Mouse (Mus musculus): ENCODE data around the gene Paf1. TPM values are rescaled to one million over a fixed set of nuclear protein-coding genes. Genes with fewer than 3 reads are reported as not detected.
A peak's percentile ranks its signal among the peaks of the same experiment; 100 is the strongest.

The Paf1 gene
- polyA plus RNA-seq, 1 experiment, result 124 TPM

DNA sequence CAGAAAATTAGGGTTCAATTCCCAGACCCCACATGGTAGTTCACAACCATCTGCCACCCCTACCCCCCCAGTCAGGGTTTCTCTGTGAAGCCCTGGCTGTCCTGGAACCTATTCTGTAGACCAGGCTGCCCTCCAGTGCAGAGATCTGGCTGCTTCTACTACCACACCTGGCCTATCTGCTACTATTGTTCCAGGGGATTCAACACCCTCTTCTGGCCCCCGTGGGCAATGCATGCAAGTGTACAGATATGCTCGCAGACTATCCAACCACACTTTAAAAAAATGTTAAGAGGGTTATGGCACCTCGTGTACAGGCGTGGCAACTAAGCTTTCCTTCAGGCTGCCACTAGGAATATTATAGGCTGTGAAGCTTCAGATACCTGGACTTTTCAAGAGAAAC is 20.1 kb downstream of the Paf1 start:
- H3K4me1 ChIP-seq (ENCODE audit: control insufficient read depth, insufficient read depth, low read length), result no peaks in the 10 kb centered on the region
- H3K27ac ChIP-seq (ENCODE audit: insufficient read depth, low read length), result no peak overlapping the region
- H3K4me3 ChIP-seq (replicated peaks; ENCODE audit: insufficient read depth, low read depth, low read length), result no peak overlapping the region
- DNase-seq, result no peak
- H3K27me3 ChIP-seq (ENCODE audit: control insufficient read depth, insufficient read depth, low read length), result no peaks in the 10 kb centered on the region
- TF ChIP-seq CTCF (IDR thresholded peaks at IDR 0.05; ENCODE audit: borderline replicate concordance, insufficient read depth, low read depth, low read length), result no peak
- no peak for TF ChIP-seq POLR2A (IDR thresholded peaks at IDR 0.05; ENCODE audit: borderline replicate concordance, insufficient read depth, low read length)
- 88% methylated on average over 4 of the region's 4 CpGs for WGBS

DNA sequence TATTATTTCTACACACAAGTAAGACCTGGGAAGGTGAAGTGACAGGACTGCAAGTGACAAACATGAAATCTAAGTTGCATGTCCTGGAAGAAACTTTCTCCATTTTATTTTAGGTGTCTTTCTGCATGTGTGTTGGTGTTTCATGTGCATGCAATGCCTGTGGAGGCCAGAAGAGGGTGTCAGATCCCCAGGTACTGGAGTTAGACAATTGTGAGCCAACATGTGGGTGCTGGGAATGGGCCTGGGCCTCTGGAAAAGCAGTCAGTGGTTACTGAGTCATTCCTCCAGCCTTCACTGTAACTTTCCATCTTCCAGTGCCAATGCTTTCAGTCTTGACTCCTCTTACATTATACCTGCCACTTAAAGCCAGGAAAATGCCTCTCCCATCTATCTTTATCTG is 24.6 kb downstream of the Paf1 start:
- no peak for TF ChIP-seq POLR2A (IDR thresholded peaks at IDR 0.05; ENCODE audit: borderline replicate concordance, insufficient read depth, low read length)
- no peak overlapping the region for H3K27ac ChIP-seq (ENCODE audit: insufficient read depth, low read length)
- no peaks in the 10 kb centered on the region for H3K27me3 ChIP-seq (ENCODE audit: control insufficient read depth, insufficient read depth, low read length)
- DNase-seq, result no peak
- no peak overlapping the region for H3K4me3 ChIP-seq (replicated peaks; ENCODE audit: insufficient read depth, low read depth, low read length)
- no peaks in the 10 kb centered on the region; the same call in 1 of the 2 replicates for H3K4me1 ChIP-seq (ENCODE audit: control insufficient read depth, insufficient read depth, low read length)

DNA sequence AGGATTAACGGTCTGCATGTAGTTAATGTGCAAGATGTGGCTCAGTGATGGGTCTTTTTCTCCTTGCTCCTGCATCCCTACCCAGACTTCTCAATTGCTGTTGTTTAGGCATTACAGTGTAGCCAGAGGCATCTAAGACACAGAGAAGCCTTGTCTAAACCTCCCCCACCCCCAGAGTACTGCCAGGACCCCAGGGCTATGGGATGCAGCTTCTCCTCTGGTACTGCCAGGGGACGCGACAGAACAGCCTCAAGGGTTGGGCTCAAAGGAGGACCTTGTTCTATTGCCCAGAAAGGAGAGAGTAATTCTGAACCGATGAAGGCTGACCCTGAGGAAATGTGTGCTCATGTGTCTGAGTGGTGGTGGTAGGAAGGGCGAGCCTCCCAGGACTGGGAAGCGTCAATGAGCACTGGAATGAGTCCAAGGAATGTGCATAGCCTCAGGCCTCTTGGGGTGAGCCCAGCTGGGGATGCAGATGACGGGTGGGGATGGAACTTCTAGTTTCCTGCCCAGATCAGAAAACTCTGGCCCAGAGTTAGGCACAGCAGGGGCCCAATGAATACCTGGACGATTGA is 25.4 kb downstream of the Paf1 start:
- Histone ChIP-seq H3K27me3 (ENCODE audit: control insufficient read depth, insufficient read depth, low read length) (no peaks in the 10 kb centered on the region), H3K4me3 (replicated peaks; ENCODE audit: insufficient read depth, low read depth, low read length) (no peak overlapping the region), H3K27ac (ENCODE audit: insufficient read depth, low read length) (no peak overlapping the region), H3K4me1 (ENCODE audit: control insufficient read depth, insufficient read depth, low read length) (no peaks in the 10 kb centered on the region; the same call in 1 of the 2 replicates)
- 37% methylated on average over 8 of the region's 8 CpGs for WGBS
- peak in 1 of 2 experiments; percentile 34 for DNase-seq
- no peak for TF ChIP-seq CTCF (IDR thresholded peaks at IDR 0.05; ENCODE audit: borderline replicate concordance, insufficient read depth, low read depth, low read length)
- TF ChIP-seq POLR2A (IDR thresholded peaks at IDR 0.05; ENCODE audit: borderline replicate concordance, insufficient read depth, low read length), result no peak

DNA sequence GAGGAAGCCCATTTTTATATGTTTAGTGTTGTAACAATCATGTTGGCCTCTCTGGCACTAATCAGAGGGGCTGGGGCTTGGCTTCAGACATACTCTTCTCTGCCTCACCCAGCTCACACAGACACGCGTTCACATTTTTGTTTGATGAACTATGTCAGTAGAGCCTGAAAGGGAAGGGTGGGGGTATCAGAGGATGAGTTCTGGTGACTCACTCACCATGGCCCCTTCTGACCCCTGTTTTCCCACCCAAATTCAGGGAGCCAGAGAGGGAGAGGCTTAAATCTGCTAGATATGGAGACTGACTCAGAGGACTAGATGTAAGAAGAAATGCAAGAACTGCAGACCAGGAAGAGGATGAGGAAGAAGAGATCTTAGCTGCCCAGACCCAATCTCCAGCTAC is 26.7 kb downstream of the Paf1 start:
- 85% methylated on average over 2 of the region's 2 CpGs for WGBS
- no peak for DNase-seq
- H3K27ac ChIP-seq (ENCODE audit: insufficient read depth, low read length), result no peak overlapping the region
- TF ChIP-seq POLR2A (IDR thresholded peaks at IDR 0.05; ENCODE audit: borderline replicate concordance, insufficient read depth, low read length), result no peak
- TF ChIP-seq CTCF (IDR thresholded peaks at IDR 0.05; ENCODE audit: borderline replicate concordance, insufficient read depth, low read depth, low read length), result no peak
- H3K4me1 ChIP-seq (ENCODE audit: control insufficient read depth, insufficient read depth, low read length), result no peaks in the 10 kb centered on the region; the same call in 1 of the 2 replicates
- H3K4me3 ChIP-seq (replicated peaks; ENCODE audit: insufficient read depth, low read depth, low read length), result no peak overlapping the region
- H3K27me3 ChIP-seq (ENCODE audit: control insufficient read depth, insufficient read depth, low read length), result no peaks in the 10 kb centered on the region

DNA sequence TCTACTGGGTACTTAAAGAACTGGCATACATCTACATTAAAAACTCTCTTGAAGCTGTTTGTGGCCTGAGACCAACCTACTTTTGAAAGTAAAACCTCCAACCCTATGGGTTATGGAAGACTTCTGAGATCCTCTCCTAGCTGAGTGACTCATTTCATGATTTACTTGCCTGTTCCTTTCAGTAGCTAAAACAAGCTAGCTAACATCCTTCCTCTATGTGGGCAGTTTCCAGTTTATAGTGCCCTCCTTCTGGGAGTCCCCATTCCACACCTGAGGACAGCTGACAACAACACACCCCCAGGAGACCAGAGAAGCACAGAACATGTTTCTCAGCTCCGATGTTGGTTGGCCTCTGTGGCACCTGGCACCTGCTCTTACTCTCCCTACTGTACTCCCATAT is 30.3 kb downstream of the Paf1 start:
- Histone ChIP-seq H3K4me1 (ENCODE audit: control insufficient read depth, insufficient read depth, low read length) (peaks cover 3% of the 10 kb centered on the region; the same call in 1 of the 2 replicates), H3K4me3 (replicated peaks; ENCODE audit: insufficient read depth, low read depth, low read length) (no peak overlapping the region), H3K27ac (ENCODE audit: insufficient read depth, low read length) (no peak overlapping the region), H3K27me3 (ENCODE audit: control insufficient read depth, insufficient read depth, low read length) (no peaks in the 10 kb centered on the region)
- no peak for TF ChIP-seq CTCF (IDR thresholded peaks at IDR 0.05; ENCODE audit: borderline replicate concordance, insufficient read depth, low read depth, low read length)
- no peak for TF ChIP-seq POLR2A (IDR thresholded peaks at IDR 0.05; ENCODE audit: borderline replicate concordance, insufficient read depth, low read length)
- DNase-seq, result no peak
- 73% methylated on average over 1 of the region's 1 CpGs for WGBS

DNA sequence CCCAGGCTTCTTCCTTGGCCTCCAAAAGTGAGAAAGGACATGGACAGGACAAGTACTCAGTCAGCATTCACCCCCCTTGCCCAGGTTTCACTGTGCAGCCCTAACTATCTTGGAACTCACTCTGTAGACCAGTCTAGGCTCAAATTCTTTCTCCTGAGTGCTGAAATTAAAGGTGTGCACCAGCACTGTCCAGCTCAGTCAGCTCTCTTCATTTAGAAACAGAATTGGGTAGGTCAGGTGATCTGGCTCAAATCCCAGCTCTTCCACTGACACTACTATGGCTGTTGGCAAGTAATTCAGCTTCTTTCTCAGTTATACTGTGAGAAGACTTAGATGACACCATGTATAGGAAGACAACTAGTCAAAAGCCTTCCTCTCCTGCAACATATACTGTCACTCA is 35.0 kb downstream of the Paf1 start:
- TF ChIP-seq POLR2A (IDR thresholded peaks at IDR 0.05; ENCODE audit: borderline replicate concordance, insufficient read depth, low read length) (no peak), CTCF (IDR thresholded peaks at IDR 0.05; ENCODE audit: borderline replicate concordance, insufficient read depth, low read depth, low read length) (no peak)
- peak in 1 of 2 experiments; percentile 59 for DNase-seq
- Histone ChIP-seq H3K4me1 (ENCODE audit: control insufficient read depth, insufficient read depth, low read length) (peaks cover 3% of the 10 kb centered on the region; the same call in 1 of the 2 replicates), H3K27ac (ENCODE audit: insufficient read depth, low read length) (no peak overlapping the region), H3K4me3 (replicated peaks; ENCODE audit: insufficient read depth, low read depth, low read length) (no peak overlapping the region), H3K27me3 (ENCODE audit: control insufficient read depth, insufficient read depth, low read length) (no peaks in the 10 kb centered on the region)

DNA sequence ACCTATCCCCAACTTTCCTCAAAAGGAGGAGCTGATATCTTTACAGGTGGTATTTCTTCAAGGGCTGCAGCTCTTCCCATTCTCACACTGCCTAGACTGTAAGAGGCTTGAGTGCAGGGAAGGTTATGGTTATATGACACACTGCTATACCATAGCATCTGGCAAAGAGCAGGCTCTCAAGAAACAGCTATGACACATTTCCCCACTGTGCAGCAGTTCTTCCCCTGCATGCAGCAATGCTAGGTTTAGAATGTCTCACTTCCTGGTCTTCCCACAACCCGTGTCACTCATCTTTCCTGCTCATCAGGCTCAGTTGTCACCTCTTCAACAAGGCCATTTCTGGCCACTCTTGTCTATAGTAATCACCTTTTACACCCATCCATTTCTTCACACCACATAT is 37.8 kb downstream of the Paf1 start:
- 77% methylated on average over 1 of the region's 1 CpGs for WGBS
- Histone ChIP-seq H3K27ac (ENCODE audit: insufficient read depth, low read length) (no peak overlapping the region), H3K27me3 (ENCODE audit: control insufficient read depth, insufficient read depth, low read length) (no peaks in the 10 kb centered on the region), H3K4me3 (replicated peaks; ENCODE audit: insufficient read depth, low read depth, low read length) (no peak overlapping the region), H3K4me1 (ENCODE audit: control insufficient read depth, insufficient read depth, low read length) (peaks cover 6% of the 10 kb centered on the region; the same call in 1 of the 2 replicates)
- TF ChIP-seq CTCF (IDR thresholded peaks at IDR 0.05; ENCODE audit: borderline replicate concordance, insufficient read depth, low read depth, low read length) (no peak), POLR2A (IDR thresholded peaks at IDR 0.05; ENCODE audit: borderline replicate concordance, insufficient read depth, low read length) (no peak)
- no peak for DNase-seq

DNA sequence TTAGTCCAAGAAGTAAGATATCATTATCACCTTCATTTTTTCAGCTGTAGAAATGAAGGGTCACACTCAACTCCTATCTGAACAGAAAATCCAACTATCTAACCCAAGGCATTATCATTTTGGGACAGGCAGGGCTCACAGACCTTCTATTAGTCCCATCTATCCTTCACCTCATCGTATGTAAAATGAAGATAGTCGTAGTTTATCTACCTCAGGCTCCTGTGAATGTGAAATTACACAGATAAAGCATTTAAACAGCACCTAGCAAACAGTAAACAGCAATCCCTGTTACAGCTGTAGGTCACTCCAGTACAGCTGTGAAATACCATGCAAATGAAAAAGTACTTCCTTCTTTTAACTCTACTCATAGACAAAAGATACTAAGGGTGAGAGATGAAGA is 39.5 kb downstream of the Paf1 start:
- no peaks in the 10 kb centered on the region for H3K27me3 ChIP-seq (ENCODE audit: control insufficient read depth, insufficient read depth, low read length)
- TF ChIP-seq CTCF (IDR thresholded peaks at IDR 0.05; ENCODE audit: borderline replicate concordance, insufficient read depth, low read depth, low read length) (no peak), POLR2A (IDR thresholded peaks at IDR 0.05; ENCODE audit: borderline replicate concordance, insufficient read depth, low read length) (no peak)
- no peak for DNase-seq
- WGBS, result 91% methylated on average over 2 of the region's 2 CpGs
- 0 out of 2 replicates have a peak, but pooled peaks cover 4% of the 10 kb centered on the region for H3K4me1 ChIP-seq (ENCODE audit: control insufficient read depth, insufficient read depth, low read length)
- H3K4me3 ChIP-seq (replicated peaks; ENCODE audit: insufficient read depth, low read depth, low read length), result no peak overlapping the region
- no peak overlapping the region for H3K27ac ChIP-seq (ENCODE audit: insufficient read depth, low read length)

All from cerebellum, adult 2 months (tissue).